Mouse (Mus musculus): ENCODE results near the gene Wdr76. TPM values are rescaled to one million over a fixed set of nuclear protein-coding genes. Genes with fewer than 3 reads are reported as not detected.

The Wdr76 gene
- total RNA-seq, 2 experiments from 2014 or later: 6.3 to 10.9 TPM

Other genes with a start within 250 kb of the Wdr76 start
- gene Trp53bp1, start 235.3 kb upstream of the Wdr76 start, total RNA-seq (2021): 10 to 100 TPM; 46.0 to 68.0 TPM
- gene Map1a, start 217.1 kb upstream of the Wdr76 start, total RNA-seq (2021): 10 to 100 TPM in 1 of 2 experiments, 1 to 10 TPM in 1; 8.5 to 13.1 TPM
- 10 to 100 TPM; 40.0 to 51.3 TPM for gene Ppip5k1, start 151.3 kb upstream of the Wdr76 start, total RNA-seq (2021)
- 10 to 100 TPM in 1 of 2 experiments, 1 to 10 TPM in 1; 9.0 to 10.9 TPM for gene Ckmt1, start 149.0 kb upstream of the Wdr76 start, total RNA-seq (2021)
- gene Strc, start 119.6 kb upstream of the Wdr76 start, total RNA-seq (2021): not detected
- gene Pdia3, start 92.9 kb upstream of the Wdr76 start, total RNA-seq (2021): 100 to 1,000 TPM; 285 to 303 TPM
- 1 to 10 TPM; 2.2 to 4.3 TPM for gene Catsper2, start 92.9 kb upstream of the Wdr76 start, total RNA-seq (2021)
- gene Ell3, start 62.4 kb upstream of the Wdr76 start, total RNA-seq (2021): under 1 TPM; 0.18 to 0.66 TPM
- 100 to 1,000 TPM; 346 to 350 TPM for gene Serf2, start 57.5 kb upstream of the Wdr76 start, total RNA-seq (2021)
- gene Hypk, start 53.4 kb upstream of the Wdr76 start, total RNA-seq (2021): 10 to 100 TPM; 29.1 to 39.9 TPM
- gene Serinc4, start 49.9 kb upstream of the Wdr76 start, total RNA-seq (2021): under 1 TPM in 1 of 2 experiments, not detected in 1; 0.24 TPM
- gene Mfap1b, start 32.7 kb upstream of the Wdr76 start, total RNA-seq (2021): 10 to 100 TPM; 24.9 to 26.8 TPM
- gene Mfap1a, start 58 bp upstream of the Wdr76 start, total RNA-seq (2021): 10 to 100 TPM; 24.5 to 25.7 TPM